ENCODE assay signal across 7 mouse cellular contexts in genomic region chr6:87589718-87590393, GRCm38 (mm10). TPM values are rescaled to one million over a fixed set of nuclear protein-coding genes. Genes with fewer than 3 reads are reported as not detected.
DNase-seq lines count a peak whose midpoint lies in the region; ATAC-seq and TF ChIP-seq lines count a peak whose summit lies in the region.

No protein-coding gene starts in this region.

- peak overlapping the region; percentile 94 for H3K4me2 ChIP-seq in hindbrain, embryonic 15.5 days
- H3K4me2 ChIP-seq in midbrain, embryonic 13.5 days (replicated peaks), result peak overlapping the region; percentile 93

- intact Hi-C loops in left cerebral cortex, postnatal 36 days (cut with DNase I), result no loop called here

- 21% methylated on average over 12 of the region's 12 CpGs for WGBS in bone marrow, adult 2 months
- WGBS in hindbrain, embryonic 15.5 days, result 16% methylated on average over 12 of the region's 12 CpGs
- 7% methylated on average over 12 of the region's 12 CpGs for WGBS in midbrain, embryonic 13.5 days

- no peak for TF ChIP-seq POLR2A in bone marrow, adult 2 months (IDR thresholded peaks at IDR 0.05; ENCODE audit: borderline replicate concordance, control insufficient read depth, low read depth, low read length)

- no peak for TF ChIP-seq CTCF in bone marrow, adult 2 months (IDR thresholded peaks at IDR 0.05; ENCODE audit: control insufficient read depth, insufficient read depth, low read length)

- peak overlapping the region; percentile 69 for H3K4me3 ChIP-seq in bone marrow, adult 2 months (replicated peaks; ENCODE audit: control insufficient read depth, low read depth, low read length)
- peak overlapping the region; percentile 52 for H3K4me3 ChIP-seq in hindbrain, embryonic 15.5 days
- peak overlapping the region; percentile 54 for H3K4me3 ChIP-seq in midbrain, embryonic 13.5 days (replicated peaks)

- no peaks in the 10 kb centered on the region for H3K9me3 ChIP-seq in hindbrain, embryonic 15.5 days
- H3K9me3 ChIP-seq in midbrain, embryonic 13.5 days, result no peaks in the 10 kb centered on the region

- no peaks in the 10 kb centered on the region for H3K36me3 ChIP-seq in hindbrain, embryonic 15.5 days
- H3K36me3 ChIP-seq in midbrain, embryonic 13.5 days, result no peaks in the 10 kb centered on the region

- no peak for ATAC-seq in hindbrain, embryonic 15.5 days (ENCODE audit: low FRiP score, low read depth)
- ATAC-seq in midbrain, embryonic 13.5 days, result peak; percentile 59

- H3K27me3 ChIP-seq in hindbrain, embryonic 15.5 days, result peaks cover 8% of the 10 kb centered on the region; the same call in 1 of the 2 replicates
- H3K27me3 ChIP-seq in midbrain, embryonic 13.5 days, result peaks cover 18% of the 10 kb centered on the region

- H3K4me1 ChIP-seq in bone marrow, adult 2 months (ENCODE audit: control insufficient read depth, insufficient read depth, low read length), result no peaks in the 10 kb centered on the region
- peaks cover 20% of the 10 kb centered on the region for H3K4me1 ChIP-seq in hindbrain, embryonic 15.5 days (replicated peaks)
- H3K4me1 ChIP-seq in midbrain, embryonic 13.5 days (replicated peaks), result peaks cover 21% of the 10 kb centered on the region

- DNase-seq in embryo, embryonic 10.5 days (ENCODE audit: low spot score), result peak; percentile 44
- no peak for DNase-seq in thymus, postnatal 25 days
- no peak for DNase-seq in left cerebral cortex, postnatal 36 days (ENCODE audit: low spot score in 2 of 2)
- no peak for DNase-seq in cerebellum, adult 9-10 months

- H3K27ac ChIP-seq in bone marrow, adult 2 months (ENCODE audit: control insufficient read depth, insufficient read depth, low read depth, low read length, poor library complexity), result no peak overlapping the region
- H3K27ac ChIP-seq in hindbrain, embryonic 15.5 days (replicated peaks), result no peak overlapping the region
- no peak overlapping the region for H3K27ac ChIP-seq in midbrain, embryonic 13.5 days

- peak overlapping the region; percentile 55 for H3K9ac ChIP-seq in hindbrain, embryonic 15.5 days
- H3K9ac ChIP-seq in midbrain, embryonic 13.5 days (replicated peaks), result peak overlapping the region; percentile 66

RNA-seq across cellular contexts. Expression of gene Prokr1, which starts 0.7 kb away (rescaled TPM):
- 1.6 and 2.0 TPM in 2 replicates for polyA plus RNA-seq in bone marrow, adult 2 months (2011; ENCODE audit: insufficient read depth, insufficient read length, low replicate concordance, missing spikeins)
- polyA plus RNA-seq in hindbrain, embryonic 15.5 days (2015; fragmentation: Nextera tagmentation; extraction: Ambion mirVana), result 2.7 and 3.1 TPM in 2 replicates
- polyA plus RNA-seq in midbrain, embryonic 13.5 days (2015; fragmentation: Nextera tagmentation; extraction: Ambion mirVana), result 2.1 and 2.5 TPM in 2 replicates
- under 1 TPM; 0.09 to 0.17 TPM for total RNA-seq in left cerebral cortex, postnatal 36 days (2021)

RNA-seq across cellular contexts. Expression of gene Arhgap25, which starts 56.8 kb away (rescaled TPM):
- polyA plus RNA-seq in bone marrow, adult 2 months (2011; ENCODE audit: insufficient read depth, insufficient read length, low replicate concordance, missing spikeins), result 9.9 and 24.4 TPM in 2 replicates
- 2.2 and 2.6 TPM in 2 replicates for polyA plus RNA-seq in hindbrain, embryonic 15.5 days (2015; fragmentation: Nextera tagmentation; extraction: Ambion mirVana)
- 1.2 and 1.5 TPM in 2 replicates for polyA plus RNA-seq in midbrain, embryonic 13.5 days (2015; fragmentation: Nextera tagmentation; extraction: Ambion mirVana)
- total RNA-seq in left cerebral cortex, postnatal 36 days (2021), result 10 to 100 TPM in 1 of 2 experiments, 1 to 10 TPM in 1; 7.9 to 10.7 TPM
